Mouse (Mus musculus) c-Kit-negative CD71-positive TER-119-positive erythroid progenitor cells, embryonic 14.5 days (primary cell): Measurements from ENCODE around the gene Mylk3.

Experiments used
- DNase-seq: peaks from one replicate; pipeline ENCODE4 v3.0.0-alpha.2; 2013; ENCODE audit warnings: low read depth, low spot score

The Mylk3 gene

GRCm38 (mm10) chr8:85381926-85382325, 4.2 kb downstream of the Mylk3 start:
- no peak for DNase-seq

DNA sequence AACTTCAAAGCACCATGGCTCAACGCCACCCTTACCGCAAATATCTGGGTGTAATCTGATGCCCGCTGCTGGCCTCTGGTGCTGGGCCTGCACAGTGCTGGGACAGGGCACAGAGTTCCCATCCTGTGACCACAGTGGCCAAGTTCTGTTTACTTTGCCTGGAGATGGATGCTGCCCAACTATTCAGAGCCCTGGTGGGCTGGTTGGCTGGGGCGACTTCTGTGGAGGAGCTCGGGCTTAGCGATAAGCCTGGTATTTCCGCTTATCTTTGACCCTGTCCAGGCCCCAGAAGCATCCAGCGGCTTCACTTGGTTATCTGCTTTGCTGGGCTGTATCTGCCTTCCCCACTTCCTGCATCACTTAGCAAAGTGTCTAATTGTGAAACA, 5.3 kb downstream of the Mylk3 start:
- peak; percentile 71 for DNase-seq

DNA sequence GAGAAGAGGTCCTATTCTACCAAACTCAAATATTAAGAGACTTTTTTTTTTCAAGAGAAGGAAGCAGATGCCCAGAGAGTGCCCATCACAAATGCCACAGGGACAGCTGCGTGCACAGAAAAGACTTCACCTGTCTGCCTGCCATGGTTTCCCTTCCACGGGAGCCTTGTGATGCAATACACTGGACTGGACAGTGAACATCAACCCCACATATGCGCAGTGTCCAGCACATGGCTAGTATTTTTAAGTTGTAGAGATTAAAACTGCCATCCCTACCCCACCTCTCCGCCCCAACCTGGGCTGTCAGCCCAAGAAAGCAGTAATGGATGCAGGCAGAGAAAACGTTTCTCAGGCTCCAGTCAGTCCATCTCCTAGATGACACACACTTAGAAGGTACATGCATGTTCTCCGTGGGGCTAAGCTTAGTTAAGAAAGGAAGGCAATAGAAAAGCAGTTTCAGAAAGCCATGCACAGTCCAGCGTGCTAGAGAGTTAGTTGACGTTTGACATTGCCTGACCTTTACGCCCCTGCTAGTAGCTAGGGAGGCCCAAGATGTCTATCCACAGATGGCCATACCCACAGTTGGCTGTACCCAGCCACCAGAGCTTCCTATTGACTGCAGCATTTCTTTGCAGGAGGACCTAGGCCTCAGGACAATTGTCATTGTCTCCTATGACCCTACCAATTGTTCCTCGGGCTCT, 5.9 kb downstream of the Mylk3 start:
- no peak for DNase-seq

DNA sequence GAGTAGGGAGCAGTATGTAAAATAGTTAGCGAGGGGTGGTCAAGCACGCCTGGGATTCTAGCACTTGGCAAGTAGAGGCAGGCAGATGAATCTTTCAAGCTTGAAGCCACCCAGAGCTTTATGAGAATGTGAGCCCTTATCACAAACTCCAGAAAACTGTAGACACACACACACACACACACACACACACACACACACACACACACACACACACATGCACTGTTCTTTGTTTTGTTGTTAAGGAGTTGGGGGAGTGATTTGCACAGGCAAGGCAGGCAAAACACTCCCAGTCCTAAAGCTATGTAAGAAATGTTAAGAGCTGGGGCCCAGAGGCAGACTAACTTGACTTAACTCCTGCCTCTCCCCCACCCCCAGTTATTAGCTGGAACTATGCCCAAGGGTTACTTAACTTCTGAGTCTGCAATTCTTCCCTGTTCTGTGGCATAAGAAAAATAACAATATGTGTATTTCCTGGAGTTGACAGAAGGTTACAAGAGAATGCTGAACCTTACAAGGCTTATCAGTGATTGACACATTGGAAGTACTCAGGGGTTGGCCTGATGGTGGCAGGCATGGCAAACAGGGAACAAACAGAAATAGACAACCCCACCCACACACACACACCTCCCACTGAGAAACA, 6.9 kb downstream of the Mylk3 start:
- peak; percentile 78 for DNase-seq

DNA sequence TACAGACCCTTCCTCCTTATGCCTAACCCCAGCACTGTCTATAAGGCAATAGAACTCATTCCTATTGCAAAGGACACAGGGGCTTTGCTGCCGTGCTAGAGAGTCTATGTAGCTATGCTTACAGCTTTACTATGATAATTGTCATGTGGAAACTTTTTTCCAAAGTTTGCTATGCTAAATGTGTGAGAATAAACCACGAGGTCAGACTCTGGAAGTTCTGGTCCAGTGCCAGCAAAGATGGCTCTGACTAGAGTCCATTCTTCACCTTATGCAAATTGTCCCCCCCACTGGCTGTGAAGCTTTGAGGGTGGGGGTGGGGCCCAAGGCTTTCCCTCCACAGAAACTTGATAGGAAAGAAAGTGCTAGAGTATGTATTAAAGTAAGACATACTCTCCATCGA, 9.6 kb downstream of the Mylk3 start:
- DNase-seq = no peak

DNA sequence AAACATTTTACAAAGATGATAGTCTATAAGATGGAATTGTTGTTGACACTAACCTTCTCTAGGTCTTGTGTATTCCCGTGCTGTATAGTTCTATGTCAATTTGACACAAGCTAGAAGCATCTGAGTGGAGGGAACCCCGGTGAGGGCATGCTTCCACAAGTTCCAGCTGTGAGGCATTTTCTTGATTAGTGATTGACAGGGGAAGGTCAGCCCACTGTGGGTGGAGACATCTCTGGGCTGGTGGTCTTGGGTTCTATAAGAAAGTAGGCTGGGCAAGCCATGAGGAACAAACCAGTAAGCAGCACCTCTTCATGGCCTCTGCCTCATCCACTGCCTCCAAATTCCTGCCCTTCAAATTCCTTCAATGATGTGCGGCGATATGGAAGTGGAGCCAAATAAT, 11.9 kb downstream of the Mylk3 start:
- DNase-seq = no peak

DNA sequence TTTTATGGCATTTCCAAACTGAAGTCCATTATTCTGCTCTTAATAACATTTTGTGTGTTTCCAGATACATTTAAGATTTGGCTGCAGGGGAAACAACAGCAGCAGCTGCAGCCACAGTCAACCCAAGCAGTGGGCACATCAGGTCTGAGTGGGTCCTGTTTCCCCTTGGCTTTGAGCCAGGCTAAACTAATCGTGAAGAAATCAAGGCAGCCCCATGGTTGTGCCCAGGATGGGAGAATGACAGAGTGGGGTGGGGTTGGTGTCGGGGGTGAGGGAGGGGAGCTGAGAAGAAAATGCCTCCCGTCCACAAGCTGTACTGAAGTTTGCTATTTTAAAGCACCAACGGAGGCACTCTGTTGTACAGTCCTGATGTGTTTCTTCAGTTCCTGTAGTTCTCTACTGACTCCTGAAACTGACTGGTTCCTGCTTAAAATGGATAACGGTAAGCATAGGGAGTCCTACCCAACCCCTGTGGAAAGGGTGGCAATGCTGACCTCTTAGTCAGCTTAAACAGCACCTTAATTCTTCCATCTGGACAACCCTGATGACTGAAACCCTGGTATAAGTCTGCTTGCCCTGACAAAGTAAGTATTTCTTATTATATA, 12.6 kb downstream of the Mylk3 start:
- DNase-seq = no peak

DNA sequence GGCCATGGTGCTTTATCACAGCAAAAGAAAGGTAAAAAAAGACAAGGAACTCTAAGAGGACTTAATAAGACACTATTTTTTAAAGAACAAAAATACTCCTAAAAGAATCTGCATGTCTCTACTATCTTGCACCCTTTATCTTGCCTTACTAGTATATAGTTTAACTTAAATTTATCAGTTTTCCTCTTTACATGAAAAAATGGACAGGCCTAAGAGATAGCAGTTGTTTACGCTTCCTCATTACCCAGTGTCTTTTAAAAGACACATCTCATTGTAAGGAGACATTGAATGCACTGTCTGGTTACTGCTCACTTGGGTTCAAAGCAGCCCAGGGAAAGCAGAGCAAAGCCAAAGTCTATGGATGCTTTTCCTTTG, 13.7 kb downstream of the Mylk3 start:
- DNase-seq = no peak

DNA sequence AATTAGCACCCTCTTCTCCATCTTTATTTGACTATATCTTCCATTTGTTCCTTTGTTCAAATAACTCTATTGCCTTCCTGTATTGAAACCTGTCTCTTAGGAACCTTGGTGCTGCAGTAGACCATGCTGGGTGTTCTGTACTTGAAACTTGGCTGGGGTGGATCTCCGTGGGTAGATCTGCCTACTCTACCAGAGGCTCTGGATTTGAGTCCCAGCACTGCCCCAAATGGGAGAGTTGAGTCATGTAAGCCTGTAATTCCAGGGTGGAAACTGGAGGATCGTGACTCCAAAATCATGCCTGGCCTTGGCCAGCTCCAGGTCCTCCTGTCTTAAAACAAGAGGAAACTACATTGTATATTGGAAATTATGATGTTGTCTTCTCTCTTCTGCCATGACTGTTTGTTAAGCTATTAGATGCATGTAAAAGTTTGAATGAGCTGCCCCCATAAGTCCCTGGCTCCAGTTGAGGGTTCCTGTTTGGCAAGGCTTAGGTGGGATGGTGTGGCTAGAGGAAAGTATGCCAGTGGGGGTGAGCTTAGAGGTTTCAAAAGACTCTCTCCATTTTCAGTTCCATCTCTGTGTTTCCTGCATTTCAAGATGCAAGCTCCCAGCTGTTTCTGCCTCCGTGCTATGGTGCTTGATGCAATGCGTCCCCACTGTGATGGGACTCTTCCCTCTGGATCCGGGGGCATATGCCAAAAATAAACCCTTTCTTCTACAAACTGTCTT, 14.2 kb downstream of the Mylk3 start:
- DNase-seq = no peak

DNA sequence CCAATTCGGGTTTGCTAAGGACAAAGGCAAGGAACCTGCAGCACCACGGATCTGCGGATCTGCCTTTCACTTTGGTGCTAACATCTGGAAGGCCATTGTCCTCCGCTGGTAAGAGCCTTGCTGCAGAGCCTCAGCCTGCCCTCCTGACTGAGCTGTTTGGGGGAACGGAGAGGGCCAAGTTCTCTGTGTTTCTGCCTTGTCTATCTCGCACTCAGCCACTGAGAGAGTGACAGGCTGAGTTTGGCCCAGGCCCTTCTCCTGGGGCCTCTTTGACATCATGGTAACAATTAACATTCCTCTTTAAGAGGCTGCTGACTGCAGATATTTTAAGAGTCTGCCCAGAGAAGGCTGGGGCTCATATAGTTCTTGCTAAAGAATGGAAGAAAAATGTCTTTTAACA, 21.0 kb downstream of the Mylk3 start:
- DNase-seq = no peak

DNA sequence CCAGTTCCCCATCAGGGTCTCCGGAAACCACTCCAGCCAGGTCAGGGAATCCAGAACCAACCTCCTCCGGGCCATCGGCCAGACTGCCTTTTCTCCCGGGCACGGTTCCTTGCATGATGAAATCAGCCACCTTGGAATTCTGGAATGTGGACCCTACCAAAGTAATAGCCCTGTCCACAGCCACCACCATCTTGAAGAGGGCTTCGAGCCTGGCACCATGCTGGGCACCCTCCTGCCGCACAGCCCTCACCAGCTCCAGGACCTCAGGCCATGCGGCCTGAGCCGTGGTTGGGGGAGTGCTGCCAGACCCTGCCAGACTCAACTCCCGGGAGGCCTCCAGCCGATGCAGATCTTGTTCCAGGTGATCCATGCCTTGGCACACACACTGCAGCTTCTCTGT, 21.5 kb downstream of the Mylk3 start:
- DNase-seq = no peak

GRCm38 (mm10) chr8:85363406-85363805, 22.7 kb downstream of the Mylk3 start:
- DNase-seq = no peak

- no peak for DNase-seq
Measured at GRCm38 (mm10) chr8:85362211-85362610, 23.9 kb downstream of the Mylk3 start.

DNA sequence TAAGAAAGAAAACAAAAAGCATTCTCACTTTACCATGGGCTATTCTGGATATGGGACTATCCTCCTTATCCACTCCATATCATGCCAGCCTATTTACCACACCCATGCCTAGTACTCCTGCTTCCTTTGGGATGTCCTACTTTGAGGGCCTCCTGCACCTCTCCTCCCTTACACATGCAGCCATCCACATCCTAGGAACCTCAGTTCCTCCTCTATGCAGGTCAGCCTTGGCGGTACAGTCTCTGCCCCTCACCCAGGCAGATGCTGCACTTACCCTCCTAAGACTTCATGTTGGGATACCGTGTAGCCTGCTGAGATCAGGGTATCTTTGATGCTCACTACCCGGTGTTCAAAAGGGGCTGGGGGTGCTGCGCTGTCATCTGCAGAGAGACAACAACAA, 32.9 kb downstream of the Mylk3 start:
- DNase-seq = no peak

DNA sequence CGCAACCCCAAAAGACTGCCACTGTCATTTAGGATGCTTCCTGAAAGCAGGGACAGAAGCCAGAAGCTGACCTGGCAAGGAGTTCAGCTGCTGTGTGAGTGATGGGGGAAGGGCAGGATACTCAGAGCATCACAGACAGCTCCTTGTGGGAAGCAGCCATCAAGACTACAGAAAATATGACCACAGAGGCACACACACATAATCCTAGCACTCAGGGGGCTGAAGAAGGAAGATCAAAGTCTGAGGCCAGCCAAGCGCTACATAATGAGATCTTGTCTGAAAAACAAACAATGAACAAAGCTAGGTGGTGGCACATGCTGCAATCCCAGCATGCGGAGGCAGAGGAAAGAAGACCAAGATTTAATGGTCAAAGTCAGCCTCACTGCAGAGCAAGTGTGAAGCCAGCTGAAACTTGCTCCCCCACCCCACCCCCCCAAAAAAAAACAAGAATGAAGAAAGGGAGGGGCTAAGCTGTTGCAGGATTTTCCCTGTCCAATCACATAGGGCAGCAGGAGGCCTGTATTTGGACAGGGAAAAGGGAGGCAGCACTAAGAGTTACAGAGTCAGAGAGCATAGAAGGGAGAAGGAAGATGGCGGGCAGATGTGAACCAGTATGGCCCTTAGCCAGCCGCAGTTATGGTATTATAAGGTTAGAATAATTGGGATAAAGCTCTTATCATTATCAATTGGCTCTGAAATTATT, 46.1 kb downstream of the Mylk3 start:
- DNase-seq = no peak

DNA sequence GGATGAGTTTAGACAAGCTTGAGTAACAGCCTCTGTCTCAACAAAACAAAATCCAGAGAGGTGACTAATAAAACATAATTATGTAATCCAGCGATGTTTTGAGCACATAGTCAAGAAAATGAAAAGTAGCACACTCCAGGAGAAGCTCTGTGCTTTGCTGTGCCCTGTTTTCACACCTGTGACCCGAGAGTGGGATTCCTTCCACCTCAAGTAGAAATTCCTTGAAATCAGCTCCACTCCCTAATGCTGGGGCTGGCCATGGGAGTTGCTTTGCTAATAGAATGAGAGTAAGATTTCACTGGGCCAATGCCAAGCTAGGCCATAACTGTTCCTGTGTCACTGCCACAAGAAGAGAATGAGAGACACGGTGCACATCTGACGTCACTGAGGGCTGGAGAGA, 48.5 kb downstream of the Mylk3 start:
- DNase-seq = no peak

DNA sequence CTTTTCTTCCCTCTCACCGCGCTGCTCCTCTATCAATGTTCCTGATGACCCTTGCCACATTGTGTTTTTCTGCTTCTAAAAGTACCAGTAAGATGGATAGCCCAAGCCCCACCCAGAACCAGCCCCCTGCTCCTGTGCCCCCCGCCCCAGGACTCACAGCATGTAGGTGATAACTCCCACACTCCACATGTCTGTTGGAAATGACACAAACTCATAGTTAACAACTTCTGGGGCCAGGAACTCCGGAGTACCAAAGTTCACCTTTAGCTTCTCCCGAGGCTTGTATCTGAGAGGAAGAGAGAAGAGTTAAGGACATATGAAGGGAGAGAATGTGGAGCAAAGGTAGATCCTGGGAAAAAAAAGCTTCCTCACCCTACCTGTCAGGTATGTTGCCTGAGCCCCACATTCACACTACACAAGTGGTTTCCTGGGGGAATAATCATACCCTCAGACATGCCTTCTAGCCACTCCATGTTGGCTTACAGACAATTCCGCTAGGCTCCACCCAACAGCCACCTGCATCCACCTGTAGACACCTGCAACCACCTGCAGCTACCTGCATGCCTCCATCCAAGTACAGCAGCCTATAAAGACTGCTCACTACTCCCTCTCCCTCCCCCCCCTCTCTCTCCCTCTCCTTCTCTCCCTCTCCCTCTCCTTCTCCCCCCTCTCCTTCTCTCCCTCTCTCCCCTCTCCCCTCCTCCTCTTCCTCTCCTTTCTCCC, 49.8 kb downstream of the Mylk3 start:
- DNase-seq = no peak

- DNase-seq = no peak
Measured at GRCm38 (mm10) chr8:85335105-85335504, 51.0 kb downstream of the Mylk3 start.

DNA sequence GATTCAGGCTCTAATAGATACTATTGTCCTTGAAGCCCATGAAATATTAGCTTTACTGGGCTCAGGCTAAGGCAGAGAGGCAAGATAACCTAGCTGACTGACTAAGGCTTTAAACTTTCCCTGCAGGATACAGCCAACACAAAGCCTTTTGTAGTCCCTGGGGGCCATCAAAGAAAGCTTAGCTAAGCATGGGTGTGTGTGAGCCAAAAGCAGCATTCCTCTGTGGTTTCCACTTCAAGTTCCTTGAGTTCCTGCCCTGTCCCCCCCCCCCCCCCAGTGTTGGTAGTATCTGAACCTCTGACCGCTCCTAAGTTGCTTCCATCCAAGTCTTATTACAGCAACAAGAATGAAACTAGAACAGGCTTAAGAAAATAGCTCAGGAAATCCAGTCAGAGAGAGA, 56.6 kb downstream of the Mylk3 start:
- DNase-seq = no peak

DNA sequence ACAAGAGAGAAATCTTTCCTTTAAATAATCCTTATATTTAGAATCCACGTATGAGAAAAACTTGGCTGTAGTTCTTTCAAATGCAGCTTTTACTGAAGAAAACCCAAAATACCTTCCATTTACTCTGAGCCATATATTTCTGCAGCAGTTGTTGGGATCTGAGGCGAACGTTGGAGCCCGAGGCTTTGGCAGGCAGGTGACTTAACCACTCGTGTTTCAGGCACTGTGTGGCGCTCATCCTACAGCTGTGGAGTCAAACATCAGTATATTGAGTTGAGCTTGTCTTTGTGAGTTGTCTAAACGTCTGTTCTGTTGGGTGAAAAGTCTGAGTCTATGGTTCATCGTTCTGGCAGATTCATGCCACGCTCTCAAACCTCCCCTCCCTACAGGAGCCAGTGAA, 59.1 kb downstream of the Mylk3 start:
- DNase-seq = no peak

DNA sequence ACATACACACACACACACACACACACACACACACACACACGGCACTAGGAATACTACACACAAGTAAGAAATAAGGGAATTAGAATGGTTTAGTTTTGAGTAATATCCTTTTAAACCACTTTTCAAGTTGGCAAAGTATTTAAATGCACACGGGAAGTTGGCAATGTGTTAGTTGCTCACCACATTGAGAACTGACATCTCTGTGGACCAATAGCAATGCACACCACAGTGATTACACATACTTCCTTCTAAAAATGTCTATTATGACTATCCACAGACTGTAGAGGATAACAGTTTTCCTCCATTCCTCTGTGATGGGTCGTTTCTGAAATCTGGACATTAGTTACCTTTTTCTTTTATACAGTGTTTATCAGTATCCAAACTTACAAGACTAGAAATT, 63.1 kb downstream of the Mylk3 start:
- no peak for DNase-seq
